Mouse (Mus musculus) cerebellum, adult 2 months (tissue): ENCODE measurements around the gene Polm.

ENCODE experiments used
- CTCF ChIP-seq: fragments of 200-500 bp; IDR thresholded peaks from 2 replicates; pipeline ENCODE4 v1.5.1; 2011; ENCODE audit warnings: low read depth, mild to moderate bottlenecking, control low read depth, low read length, moderate library complexity, borderline replicate concordance; ENCODE audit not compliant: insufficient read depth
- POLR2A ChIP-seq: fragments of 200-500 bp; IDR thresholded peaks from 2 replicates; pipeline ENCODE4 v1.6.1; 2011; ENCODE audit warnings: low read length, control low read depth, borderline replicate concordance; ENCODE audit not compliant: insufficient read depth

DNA sequence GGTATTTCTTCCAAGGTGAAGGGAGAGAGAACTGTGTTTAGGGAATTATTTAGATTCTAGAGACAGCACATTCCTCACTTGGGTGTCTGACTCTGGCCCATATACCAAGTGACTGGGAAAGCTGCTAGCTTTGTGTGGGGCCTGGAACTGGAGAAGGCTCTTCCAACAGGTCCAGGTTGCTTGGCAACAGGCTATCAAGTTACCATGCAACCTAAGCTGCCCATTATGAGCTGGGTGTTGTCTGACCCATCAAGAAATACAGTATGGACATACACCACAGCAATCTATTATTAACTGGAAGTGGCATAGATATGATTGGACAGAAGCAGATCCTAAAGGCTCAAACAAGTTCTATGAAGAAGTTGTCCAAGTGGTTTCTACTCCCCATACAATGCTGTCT lies 12.4 kb downstream of the Polm start:
- no peak for TF ChIP-seq CTCF
- no peak for TF ChIP-seq POLR2A
